Mouse (Mus musculus) liver, embryonic 12.5 days (tissue): ENCODE measurements around the gene Tmem129. TPM values are rescaled to one million over a fixed set of nuclear protein-coding genes. Genes with fewer than 3 reads are reported as not detected.

Source experiments
- ATAC-seq: fragments of 200-750 bp; cut with Nextera tagmentation; 2 replicates; pipeline ENCODE4 v1.8.0; 2017; ENCODE audit warnings: moderate number of reproducible peaks, mild to moderate bottlenecking, moderate library complexity
- H3K27ac ChIP-seq: fragments of 300-500 bp; sonication (generic); 2 replicates; pipeline ENCODE4 v1.5.1; 2016; ENCODE audit warnings: mild to moderate bottlenecking
- H3K27me3 ChIP-seq: fragments of 300-500 bp; sonication (generic); replicated peaks from 2 replicates; pipeline ENCODE4 v1.6.1; 2016; ENCODE audit warnings: mild to moderate bottlenecking, moderate library complexity
- H3K36me3 ChIP-seq: fragments of 300-500 bp; sonication (generic); 2 replicates; pipeline ENCODE4 v1.6.1; 2016; ENCODE audit warnings: mild to moderate bottlenecking, moderate library complexity
- H3K4me1 ChIP-seq: fragments of 300-500 bp; sonication (generic); 2 replicates; pipeline ENCODE4 v1.6.1; 2016
- H3K4me2 ChIP-seq: fragments of 300-500 bp; sonication (generic); 2 replicates; pipeline ENCODE4 v1.6.1; 2016; ENCODE audit warnings: mild to moderate bottlenecking, moderate library complexity
- H3K4me3 ChIP-seq: fragments of 300-500 bp; sonication (generic); 2 replicates; pipeline ENCODE4 v1.5.1; 2016; ENCODE audit warnings: mild to moderate bottlenecking, moderate library complexity
- H3K9ac ChIP-seq: fragments of 300-500 bp; sonication (generic); 2 replicates; pipeline ENCODE4 v1.6.1; 2016; ENCODE audit warnings: mild to moderate bottlenecking, moderate library complexity
- H3K9me3 ChIP-seq: fragments of 300-500 bp; sonication (generic); replicated peaks from 2 replicates; pipeline ENCODE4 v1.6.1; 2016; ENCODE audit warnings: mild to moderate bottlenecking, moderate library complexity
- WGBS: fragments of 180-500 bp; shearing (Covaris S2); methylation state at CpG from one replicate; pipeline ENCODE4 v1.1.7; 2016; ENCODE audit not compliant: insufficient replicate concordance; 5-methylcytosine and 5-hydroxymethylcytosine counted together
- polyA plus RNA-seq: library from polyadenylated mRNA; unstranded; fragments of >200 nt; fragmentation: Nextera tagmentation; extraction: Ambion mirVana; gene quantifications from 2 replicates; pipeline ENCODE4 v1.2.1, GENCODE M21; 2016

Gene Tmem129
- polyA plus RNA-seq, 1 experiment from 2014 or later = 27.3 TPM

DNA sequence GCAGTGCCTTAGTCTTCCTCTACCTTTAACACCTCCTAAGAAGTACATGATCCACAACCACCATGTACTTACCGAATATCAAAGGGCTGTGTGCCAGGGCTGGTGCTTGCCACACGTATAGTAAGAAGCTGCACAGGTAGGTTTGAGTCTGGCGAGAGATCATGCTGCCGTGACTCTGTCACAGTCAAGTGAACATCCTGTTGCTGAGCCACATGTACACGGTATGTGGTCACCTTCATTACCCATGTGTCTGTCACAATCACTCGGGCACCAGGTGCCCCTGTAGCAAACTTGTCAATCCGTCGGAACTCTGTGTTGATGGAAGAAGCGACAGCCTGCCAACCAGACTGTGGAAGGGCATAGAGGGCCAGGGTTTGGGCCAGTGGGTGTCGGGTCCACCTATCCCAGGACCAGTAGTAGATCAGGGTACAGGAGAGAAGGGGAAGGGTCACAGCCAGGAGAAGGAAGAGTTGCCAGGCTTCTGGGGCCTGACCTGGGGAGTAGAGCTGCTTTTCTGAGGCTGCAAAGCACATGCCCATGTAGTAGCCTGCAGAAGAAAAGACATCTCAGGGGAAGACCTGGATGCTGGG is 2.9 kb downstream of the Tmem129 start:
- Histone ChIP-seq H3K27me3 (no peaks in the 10 kb centered on the region), H3K36me3 (peaks cover 41% of the 10 kb centered on the region), H3K4me2 (peak overlapping the region; percentile 98), H3K27ac (no peak overlapping the region), H3K9ac (peak overlapping the region; percentile 96), H3K4me1 (peaks cover 65% of the 10 kb centered on the region), H3K4me3 (no peak overlapping the region; the same call in 1 of the 2 replicates), H3K9me3 (no peaks in the 10 kb centered on the region)
- no peak for ATAC-seq
- 86% methylated on average over 10 of the region's 10 CpGs for WGBS

DNA sequence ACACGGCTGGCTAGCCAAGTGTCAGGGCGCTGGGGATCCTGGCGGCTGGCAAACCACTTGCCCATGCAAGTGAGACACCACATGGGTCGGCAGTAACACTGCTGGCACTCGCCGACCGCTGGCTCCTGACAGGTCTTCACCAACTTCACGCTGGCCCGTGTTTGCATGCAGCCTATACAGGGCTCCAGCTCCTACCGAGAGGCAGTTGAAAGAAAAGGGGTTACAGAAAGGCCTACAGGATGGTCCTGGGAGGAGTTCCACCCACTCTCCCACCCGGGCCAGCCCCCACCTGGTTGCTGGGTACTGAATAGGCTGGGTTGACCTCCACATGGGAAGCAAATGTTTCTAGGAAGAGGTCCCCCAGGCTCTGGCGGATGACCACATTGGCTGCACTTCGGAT is 3.8 kb downstream of the Tmem129 start:
- peaks cover 46% of the 10 kb centered on the region for H3K36me3 ChIP-seq
- no peaks in the 10 kb centered on the region for H3K9me3 ChIP-seq
- H3K4me2 ChIP-seq = no peak overlapping the region
- WGBS = 90% methylated on average over 13 of the region's 13 CpGs
- no peaks in the 10 kb centered on the region for H3K27me3 ChIP-seq
- 0 out of 2 replicates have a peak overlapping the region, but pooled peaks have one; percentile 17 for H3K9ac ChIP-seq
- no peak overlapping the region for H3K4me3 ChIP-seq
- no peak for ATAC-seq
- H3K4me1 ChIP-seq = peaks cover 65% of the 10 kb centered on the region
- no peak overlapping the region for H3K27ac ChIP-seq

DNA sequence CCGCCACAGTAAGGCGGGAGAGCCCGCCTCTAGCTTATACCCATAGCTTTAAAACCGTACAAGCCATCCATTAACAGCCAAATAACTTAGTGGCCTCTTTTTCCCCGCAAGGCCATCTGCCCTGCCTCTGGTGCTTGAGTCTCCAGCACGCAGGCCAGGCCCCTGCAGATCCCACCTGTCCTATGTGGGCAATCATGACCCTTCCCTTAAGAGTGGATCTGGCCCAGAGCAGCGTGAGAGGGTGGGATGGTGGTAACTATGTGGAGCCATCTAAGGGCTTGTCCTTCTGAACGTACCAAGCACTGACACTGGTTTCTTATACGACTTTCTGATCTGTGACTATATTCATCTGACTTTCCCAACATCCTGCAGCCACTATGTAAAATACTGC is 5.4 kb downstream of the Tmem129 start:
- peak overlapping the region; percentile 93 for H3K27ac ChIP-seq
- no peaks in the 10 kb centered on the region for H3K27me3 ChIP-seq
- peak; percentile 17 for ATAC-seq
- no peaks in the 10 kb centered on the region for H3K9me3 ChIP-seq
- H3K9ac ChIP-seq = peak overlapping the region; percentile 69
- H3K36me3 ChIP-seq = peaks cover 62% of the 10 kb centered on the region
- H3K4me3 ChIP-seq = peak overlapping the region; percentile 93
- 3% methylated on average over 9 of the region's 9 CpGs for WGBS
- H3K4me1 ChIP-seq = peaks cover 72% of the 10 kb centered on the region
- H3K4me2 ChIP-seq = peak overlapping the region; percentile 79

- ATAC-seq = peak; percentile 88
- Histone ChIP-seq H3K4me2 (peak within 1 kb of the TSS; percentile 79), H3K4me1 (peaks cover 78% of the 10 kb centered on the region), H3K36me3 (peaks cover 69% of the 10 kb centered on the region), H3K27ac (peak within 1 kb of the TSS; percentile 93), H3K27me3 (no peaks in the 10 kb centered on the region), H3K9me3 (no peaks in the 10 kb centered on the region), H3K4me3 (peak within 1 kb of the TSS; percentile 93), H3K9ac (peak within 1 kb of the TSS; percentile 94)
- WGBS = under 1% methylated on average over 82 of the region's 82 CpGs
Observed at GRCm38 (mm10) chr5:33651921-33652782, 6.1 kb downstream of the Tmem129 start, which contains the start of gene Slbp. Gene Slbp (minus strand): TSS chr5:33652574.

DNA sequence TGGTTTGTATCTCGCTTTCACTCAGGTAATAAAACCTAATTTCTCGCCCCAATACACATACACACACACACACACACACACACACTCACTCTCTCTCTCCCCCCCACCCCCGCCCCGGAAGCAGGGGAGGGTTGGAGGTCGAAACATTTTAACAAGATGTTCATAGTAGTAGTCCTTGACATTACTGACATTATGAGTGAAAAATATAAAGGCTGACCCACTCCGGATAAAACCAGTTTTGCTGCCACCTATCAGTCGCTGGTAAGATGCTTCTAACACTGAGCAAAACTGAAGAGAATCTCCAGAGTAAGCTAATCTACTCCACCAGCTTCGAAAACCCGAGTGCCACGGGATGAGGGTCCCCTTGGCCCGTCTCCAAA is 6.7 kb downstream of the Tmem129 start:
- H3K4me2 ChIP-seq = peak overlapping the region; percentile 79
- peak overlapping the region; percentile 93 for H3K4me3 ChIP-seq
- H3K27me3 ChIP-seq = no peaks in the 10 kb centered on the region
- H3K27ac ChIP-seq = peak overlapping the region; percentile 93
- H3K9me3 ChIP-seq = no peaks in the 10 kb centered on the region
- H3K4me1 ChIP-seq = peaks cover 76% of the 10 kb centered on the region
- ATAC-seq = no peak
- WGBS = 1% methylated on average over 11 of the region's 11 CpGs
- H3K9ac ChIP-seq = peak overlapping the region; percentile 94
- H3K36me3 ChIP-seq = peaks cover 75% of the 10 kb centered on the region

- Histone ChIP-seq H3K9ac (peak overlapping the region; percentile 94), H3K36me3 (peaks cover 78% of the 10 kb centered on the region), H3K4me2 (peak overlapping the region; percentile 79), H3K27me3 (no peaks in the 10 kb centered on the region), H3K27ac (peak overlapping the region; percentile 93), H3K4me3 (peak overlapping the region; percentile 93), H3K4me1 (peaks cover 76% of the 10 kb centered on the region), H3K9me3 (no peaks in the 10 kb centered on the region)
- ATAC-seq = no peak
- 12% methylated on average over 2 of the region's 2 CpGs for WGBS
Observed at GRCm38 (mm10) chr5:33651017-33651416, 7.2 kb downstream of the Tmem129 start.

- Histone ChIP-seq H3K4me3 (no peak overlapping the region), H3K4me1 (peaks cover 25% of the 10 kb centered on the region), H3K27ac (no peak overlapping the region), H3K36me3 (peaks cover 94% of the 10 kb centered on the region), H3K9ac (no peak overlapping the region), H3K27me3 (no peaks in the 10 kb centered on the region), H3K9me3 (no peaks in the 10 kb centered on the region), H3K4me2 (no peak overlapping the region)
- 40% methylated on average over 3 of the region's 3 CpGs for WGBS
- no peak for ATAC-seq
Observed at GRCm38 (mm10) chr5:33640652-33641051, 17.6 kb downstream of the Tmem129 start.

DNA sequence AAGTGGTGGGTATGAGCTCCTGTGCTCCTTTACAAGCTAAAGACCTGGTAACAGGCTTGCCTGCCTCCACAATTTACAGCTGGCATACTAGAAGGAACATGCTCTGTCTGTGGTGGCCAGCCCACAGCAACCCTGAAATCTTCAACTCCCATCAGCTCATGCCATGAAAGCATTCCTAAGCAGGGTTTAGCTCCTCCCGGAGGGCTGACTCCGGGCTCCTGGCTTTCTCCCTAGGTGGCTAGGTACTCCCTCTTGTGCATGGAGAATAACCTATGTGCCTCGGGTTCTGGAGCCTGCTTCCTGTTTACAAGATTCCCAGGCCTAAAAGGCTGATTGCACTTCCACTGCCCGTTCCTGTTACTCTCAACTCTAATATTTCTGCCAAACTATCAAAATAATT is 19.4 kb downstream of the Tmem129 start:
- ATAC-seq = no peak
- Histone ChIP-seq H3K4me3 (no peak overlapping the region), H3K9me3 (no peaks in the 10 kb centered on the region), H3K27me3 (no peaks in the 10 kb centered on the region), H3K27ac (no peak overlapping the region), H3K36me3 (peaks cover 89% of the 10 kb centered on the region), H3K4me1 (peaks cover 31% of the 10 kb centered on the region), H3K4me2 (no peak overlapping the region), H3K9ac (no peak overlapping the region; the same call in 1 of the 2 replicates)
- 70% methylated on average over 4 of the region's 4 CpGs for WGBS

GRCm38 (mm10) chr5:33637606-33638350 is 20.4 kb downstream of the Tmem129 start:
- no peak overlapping the region for H3K9ac ChIP-seq
- peaks cover 79% of the 10 kb centered on the region for H3K36me3 ChIP-seq
- H3K27ac ChIP-seq = no peak overlapping the region
- H3K9me3 ChIP-seq = no peaks in the 10 kb centered on the region
- H3K4me2 ChIP-seq = no peak overlapping the region
- no peaks in the 10 kb centered on the region for H3K27me3 ChIP-seq
- peaks cover 24% of the 10 kb centered on the region for H3K4me1 ChIP-seq
- H3K4me3 ChIP-seq = no peak overlapping the region
- no peak for ATAC-seq
- WGBS = 70% methylated on average over 3 of the region's 3 CpGs

GRCm38 (mm10) chr5:33635361-33635760 is 22.9 kb downstream of the Tmem129 start:
- no peaks in the 10 kb centered on the region for H3K9me3 ChIP-seq
- H3K4me2 ChIP-seq = no peak overlapping the region
- peaks cover 54% of the 10 kb centered on the region for H3K36me3 ChIP-seq
- ATAC-seq = peak; percentile 68
- no peak overlapping the region for H3K9ac ChIP-seq
- no peak overlapping the region for H3K4me3 ChIP-seq
- peaks cover 33% of the 10 kb centered on the region for H3K4me1 ChIP-seq
- no peak overlapping the region for H3K27ac ChIP-seq
- WGBS = 37% methylated on average over 3 of the region's 3 CpGs
- no peaks in the 10 kb centered on the region for H3K27me3 ChIP-seq

DNA sequence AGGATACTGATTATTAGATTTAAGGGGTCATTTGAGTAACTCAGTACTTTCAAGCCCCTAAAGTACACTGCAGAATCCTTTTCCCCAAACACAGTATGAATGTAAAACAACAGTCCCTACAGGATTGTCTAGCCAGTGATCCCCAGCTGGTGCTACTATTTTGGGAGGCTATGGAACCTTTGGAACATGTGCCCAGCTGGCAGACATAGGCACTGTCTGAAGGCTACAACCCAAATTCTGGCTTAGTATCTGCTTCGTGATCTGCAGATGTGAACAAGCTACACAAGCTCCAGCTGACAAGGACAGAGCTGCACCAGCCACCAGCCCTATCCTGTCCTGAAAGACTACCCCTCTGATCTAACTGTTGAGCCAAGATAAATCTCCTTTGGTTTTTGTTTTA is 25.7 kb downstream of the Tmem129 start:
- Histone ChIP-seq H3K9ac (no peak overlapping the region), H3K9me3 (no peaks in the 10 kb centered on the region), H3K4me2 (no peak overlapping the region), H3K36me3 (peaks cover 30% of the 10 kb centered on the region), H3K4me1 (peaks cover 42% of the 10 kb centered on the region), H3K27me3 (no peaks in the 10 kb centered on the region), H3K4me3 (no peak overlapping the region), H3K27ac (no peak overlapping the region)
- ATAC-seq = no peak
- 72% methylated on average over 1 of the region's 1 CpGs for WGBS

DNA sequence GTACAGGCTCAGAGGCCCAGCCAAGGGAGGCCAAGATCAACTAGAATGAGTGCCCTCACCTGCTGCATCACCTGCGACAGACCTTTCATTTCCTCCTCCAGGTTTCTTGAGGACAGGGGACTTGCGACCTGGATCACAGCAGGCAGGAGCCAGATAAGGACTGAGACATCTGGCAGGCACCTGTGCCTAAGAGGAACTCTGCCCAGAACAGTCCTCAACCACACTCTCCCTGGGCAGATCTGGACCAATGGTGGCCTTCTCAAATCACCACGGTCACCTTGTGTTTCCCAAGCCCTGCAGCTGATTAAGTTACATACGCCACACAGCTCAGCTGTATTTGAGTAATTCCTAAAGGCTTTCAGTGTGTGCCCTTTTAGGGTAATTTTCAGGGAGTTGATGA is 27.6 kb downstream of the Tmem129 start:
- peak overlapping the region; percentile 97 for H3K4me2 ChIP-seq
- peak overlapping the region; percentile 88 for H3K27ac ChIP-seq

More for the DNA sequence above, 27.6 kb downstream of the Tmem129 start:
- no peaks in the 10 kb centered on the region for H3K27me3 ChIP-seq
- no peaks in the 10 kb centered on the region for H3K9me3 ChIP-seq
- peak overlapping the region; percentile 74 for H3K4me3 ChIP-seq
- peaks cover 39% of the 10 kb centered on the region for H3K4me1 ChIP-seq
- ATAC-seq = no peak
- 54% methylated on average over 4 of the region's 4 CpGs for WGBS
- peaks cover 13% of the 10 kb centered on the region for H3K36me3 ChIP-seq
- peak overlapping the region; percentile 74 for H3K9ac ChIP-seq
